Mouse (Mus musculus) cortical plate, adult 2 months (tissue): ENCODE data around the gene Kdm5b. TPM values are rescaled to one million over a fixed set of nuclear protein-coding genes. Genes with fewer than 3 reads are reported as not detected.
A peak's percentile ranks its signal among the peaks of the same experiment; 100 is the strongest.
"Not testable (repeated sequence)": the region's sequence is repeated elsewhere in the genome, so short reads cannot be mapped to it uniquely, and the experiment has no call there.

ENCODE experiments used
- H3K27ac ChIP-seq: fragments of 200-500 bp; 2 replicates; pipeline ENCODE4 v1.5.1; 2012; ENCODE audit warnings: low read length, control low read depth, inconsistent platforms; ENCODE audit not compliant: insufficient read depth
- H3K4me1 ChIP-seq: fragments of 200-500 bp; 2 replicates; pipeline ENCODE4 v1.6.1; 2011; ENCODE audit warnings: low read length; ENCODE audit not compliant: control insufficient read depth, insufficient read depth
- H3K4me3 ChIP-seq: fragments of 200-500 bp; 2 replicates; pipeline ENCODE4 v1.5.1; 2011; ENCODE audit warnings: mild to moderate bottlenecking, low read length, control low read depth; ENCODE audit not compliant: insufficient read depth
- CTCF ChIP-seq: fragments of 200-500 bp; IDR thresholded peaks from 2 replicates; pipeline ENCODE4 v1.5.1; 2011; ENCODE audit warnings: mild to moderate bottlenecking, control low read depth, low read length; ENCODE audit not compliant: insufficient read depth; ENCODE audit errors: extremely low read depth
- POLR2A ChIP-seq: fragments of 200-500 bp; IDR thresholded peaks from 2 replicates; pipeline ENCODE4 v1.6.1; 2011; ENCODE audit warnings: mild to moderate bottlenecking, low read length, control low read depth; ENCODE audit not compliant: insufficient read depth; ENCODE audit errors: extremely low read depth
- polyA plus RNA-seq: library from polyadenylated mRNA; depleted of rRNA; stranded (reverse); fragments of >200 nt; gene quantifications from 2 replicates; pipeline ENCODE4 v1.2.3, GENCODE M21; 2012

The Kdm5b gene
- polyA plus RNA-seq, 1 experiment: 26.4 TPM

DNA sequence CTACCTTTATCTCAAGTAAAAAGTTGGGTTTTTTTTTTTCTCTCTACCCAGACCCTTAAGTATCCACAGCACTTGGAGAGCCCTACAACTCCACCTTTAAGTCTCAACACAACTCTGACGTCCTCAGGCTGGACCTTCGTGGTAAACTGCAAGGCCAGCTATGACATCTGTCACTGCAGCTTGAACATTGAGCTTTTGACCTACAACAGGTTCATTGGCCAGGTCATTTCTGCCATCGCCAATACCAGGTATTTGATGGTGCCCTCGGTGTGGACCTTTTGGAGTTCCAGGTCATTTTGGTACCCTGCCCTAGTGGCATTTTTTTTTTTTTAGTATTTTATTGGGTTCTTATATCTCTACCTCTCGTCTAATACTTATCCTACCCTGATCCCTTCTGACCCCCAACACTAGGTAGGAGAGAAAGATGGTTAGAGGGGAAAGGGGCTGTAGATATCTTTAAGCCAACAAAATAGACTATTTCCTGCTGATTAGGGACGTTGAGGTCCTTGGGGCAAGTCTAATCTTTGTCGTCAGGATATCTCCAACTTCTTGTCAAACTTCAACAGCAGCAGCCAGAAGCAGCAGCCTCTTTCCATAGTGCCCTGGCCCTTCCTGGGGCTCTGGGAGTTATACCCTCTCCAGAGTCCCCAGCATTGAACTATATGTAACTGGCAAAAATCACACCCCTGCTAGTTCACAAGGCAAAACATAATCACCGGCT lies 39.8 kb upstream of the Kdm5b start:
- H3K4me3 ChIP-seq: no peak overlapping the region
- no peak overlapping the region for H3K27ac ChIP-seq
- TF ChIP-seq CTCF: no peak
- no peaks in the 10 kb centered on the region for H3K4me1 ChIP-seq

DNA sequence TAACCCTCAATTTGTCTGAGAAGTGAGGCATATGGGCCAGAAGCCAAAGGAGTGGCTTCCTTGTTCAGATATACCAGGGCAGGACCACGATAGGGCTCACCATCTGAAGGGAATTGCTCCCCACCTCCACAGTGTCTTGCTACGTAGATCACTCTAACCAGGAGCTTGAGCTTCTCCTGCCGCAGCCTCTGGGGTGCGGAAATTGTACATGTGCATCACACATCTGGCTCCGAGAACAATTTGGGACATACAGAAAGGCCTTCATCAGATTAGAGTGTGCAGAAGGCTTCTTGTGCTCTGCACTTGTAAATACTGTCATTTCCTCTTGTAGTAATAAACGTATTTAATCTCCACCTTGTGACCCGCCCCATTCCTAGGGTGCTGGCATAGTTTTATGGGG lies 38.8 kb upstream of the Kdm5b start:
- no peaks in the 10 kb centered on the region for H3K4me1 ChIP-seq
- H3K27ac ChIP-seq: no peak overlapping the region
- TF ChIP-seq CTCF: no peak
- TF ChIP-seq POLR2A: no peak
- H3K4me3 ChIP-seq: no peak overlapping the region

DNA sequence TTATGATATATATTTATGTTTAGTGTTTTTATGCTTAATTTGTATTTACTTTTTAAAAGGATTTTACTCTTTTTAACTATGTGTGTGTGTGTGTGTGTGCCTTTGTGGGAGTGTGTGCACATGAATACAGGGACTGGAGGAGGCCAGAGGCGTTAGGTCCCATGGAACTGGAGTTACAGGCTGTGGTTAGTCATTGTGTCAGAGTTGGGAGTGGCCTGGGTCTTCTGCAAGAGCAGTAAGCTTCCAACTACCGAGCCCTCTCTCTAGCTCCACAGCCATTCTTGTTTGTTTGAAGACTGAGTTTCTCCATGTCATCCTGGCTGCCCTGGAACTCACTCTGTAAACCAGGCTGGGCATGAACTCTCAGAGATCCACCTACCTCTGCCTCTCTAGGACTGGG lies 37.6 kb upstream of the Kdm5b start:
- Histone ChIP-seq H3K4me3 (no peak overlapping the region), H3K4me1 (no peaks in the 10 kb centered on the region), H3K27ac (no peak overlapping the region)
- TF ChIP-seq POLR2A (no peak), CTCF (no peak)

DNA sequence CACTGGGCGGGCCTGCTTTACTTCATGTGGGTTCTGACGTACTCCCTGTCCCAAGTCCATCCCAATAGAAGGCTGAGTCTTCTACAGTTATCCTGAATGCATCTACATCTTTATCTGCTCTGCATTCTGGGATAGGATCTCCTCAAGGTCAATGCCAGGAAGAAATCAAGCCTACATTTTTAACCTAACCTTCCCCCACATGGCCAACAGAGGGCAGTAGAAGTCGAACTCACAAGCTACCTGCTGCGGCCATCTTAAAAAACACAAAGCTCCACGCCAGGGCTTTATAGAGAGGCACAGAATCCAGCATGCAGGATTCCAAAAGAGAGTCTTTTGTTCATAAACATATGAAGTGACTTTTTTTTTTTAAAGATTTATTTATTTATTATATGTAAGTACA lies 35.5 kb upstream of the Kdm5b start:
- no peak overlapping the region for H3K4me3 ChIP-seq
- 0 out of 2 replicates have a peak, but pooled peaks have one; percentile 13 for TF ChIP-seq CTCF
- TF ChIP-seq POLR2A: no peak
- H3K4me1 ChIP-seq: no peaks in the 10 kb centered on the region
- H3K27ac ChIP-seq: no peak overlapping the region

DNA sequence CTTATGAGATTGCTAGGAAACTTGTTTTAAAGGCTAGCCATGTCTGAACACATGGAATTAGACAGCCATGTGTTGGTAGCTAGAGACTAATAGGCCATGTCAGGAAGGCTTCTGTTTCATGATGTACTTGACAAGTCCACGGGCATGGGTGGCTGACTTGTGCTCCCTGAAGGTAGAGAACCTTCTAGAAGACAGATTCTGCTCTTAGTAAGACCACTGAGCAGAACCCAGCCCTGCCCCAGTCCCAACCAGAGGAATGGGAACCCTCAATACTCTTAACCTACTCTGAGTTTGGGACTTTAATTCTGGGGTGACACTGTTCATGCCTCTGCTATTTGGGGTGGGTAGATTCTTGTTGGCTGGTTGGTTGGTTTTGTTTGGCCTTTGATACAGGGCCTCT lies 35.0 kb upstream of the Kdm5b start:
- no peak overlapping the region for H3K4me3 ChIP-seq
- no peak overlapping the region for H3K27ac ChIP-seq
- H3K4me1 ChIP-seq: no peaks in the 10 kb centered on the region
- TF ChIP-seq CTCF (no peak), POLR2A (no peak)

DNA sequence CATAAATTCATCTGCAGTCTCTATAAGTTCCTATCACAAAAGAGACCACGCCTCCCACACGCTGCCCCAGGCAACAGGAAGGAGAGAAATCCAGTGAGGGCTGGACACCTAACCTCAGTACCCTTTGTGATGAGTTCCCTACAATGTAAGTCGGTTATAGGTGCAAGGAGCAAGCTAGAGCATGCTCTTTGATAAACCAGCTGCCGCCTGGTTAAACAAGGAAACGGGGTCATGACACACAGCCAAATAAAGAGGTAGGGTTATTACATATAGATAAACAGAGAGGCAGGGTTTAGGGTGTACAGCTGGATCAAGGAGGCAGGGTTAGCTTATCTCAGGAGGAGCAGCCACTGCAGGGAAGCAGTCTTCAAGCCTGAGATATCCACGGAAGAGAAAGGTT lies 33.2 kb upstream of the Kdm5b start:
- Histone ChIP-seq H3K4me3 (no peak overlapping the region), H3K4me1 (no peaks in the 10 kb centered on the region; the same call in 1 of the 2 replicates), H3K27ac (no peak overlapping the region)
- TF ChIP-seq CTCF: no peak
- TF ChIP-seq POLR2A: no peak

DNA sequence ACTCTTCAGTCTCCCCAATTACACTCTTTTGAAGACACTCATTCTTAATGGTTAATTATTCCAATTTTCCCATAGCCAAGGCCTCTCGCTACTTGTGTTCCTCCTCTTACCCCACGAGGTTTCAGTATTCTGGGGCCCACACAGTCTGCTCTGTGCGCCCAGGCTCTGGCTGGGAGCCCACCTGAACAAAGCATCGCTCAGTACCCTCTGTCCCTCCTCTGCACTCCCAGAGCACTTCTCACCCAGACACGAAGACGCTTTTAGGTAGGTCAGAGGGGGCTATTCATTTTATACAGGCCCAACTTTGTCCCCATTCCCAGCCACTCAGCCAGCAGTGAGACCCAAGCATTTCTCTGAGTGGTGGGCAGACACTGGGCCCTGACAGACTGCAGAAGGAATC lies 29.4 kb upstream of the Kdm5b start:
- Histone ChIP-seq H3K4me3 (no peak overlapping the region), H3K4me1 (no peaks in the 10 kb centered on the region; the same call in 1 of the 2 replicates), H3K27ac (peak overlapping the region; percentile 90)
- TF ChIP-seq POLR2A (no peak), CTCF (no peak)

DNA sequence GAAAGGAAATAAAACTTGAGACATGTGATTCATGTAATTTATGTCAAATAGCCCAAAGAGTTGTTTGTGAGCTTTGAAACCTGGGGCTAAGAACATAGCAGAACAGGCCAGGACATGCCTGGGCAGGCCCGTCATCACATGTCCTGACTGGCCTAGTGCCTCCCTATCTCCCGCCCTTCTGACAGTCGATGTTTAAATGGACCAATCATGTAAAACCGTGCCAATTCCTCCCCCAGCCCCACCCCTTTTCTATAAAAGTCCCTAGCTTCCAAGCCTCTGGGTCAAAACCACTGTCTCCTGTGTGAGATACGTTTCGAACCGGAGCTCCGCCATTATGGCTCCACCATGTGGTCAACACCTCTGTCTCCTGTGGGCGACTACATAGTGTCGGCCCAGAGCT lies 26.3 kb upstream of the Kdm5b start:
- not testable (repeated sequence) for H3K4me3 ChIP-seq, H3K27ac ChIP-seq, H3K4me1 ChIP-seq

DNA sequence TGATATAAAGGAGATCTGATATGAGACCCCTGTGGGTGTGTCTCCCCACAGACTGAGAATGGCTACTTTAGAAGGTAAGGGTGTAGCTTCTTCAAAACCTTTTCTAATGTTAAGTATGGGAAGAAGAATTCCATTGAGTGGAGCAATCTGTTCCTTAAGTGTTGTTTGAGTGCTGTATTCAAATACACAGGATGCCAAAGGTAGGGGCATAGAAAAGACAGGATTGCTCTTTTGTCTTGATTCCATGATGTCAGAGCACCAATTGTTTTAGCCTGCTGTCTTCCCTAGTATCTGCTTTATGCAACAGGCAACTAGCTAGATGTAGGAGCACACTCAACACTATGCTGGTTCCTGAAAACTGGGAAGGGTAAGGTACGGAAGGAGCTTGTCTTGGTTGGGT lies 24.9 kb upstream of the Kdm5b start:
- TF ChIP-seq CTCF (no peak), POLR2A (no peak)
- H3K4me3 ChIP-seq: no peak overlapping the region
- no peak overlapping the region for H3K27ac ChIP-seq
- no peaks in the 10 kb centered on the region; the same call in 1 of the 2 replicates for H3K4me1 ChIP-seq

DNA sequence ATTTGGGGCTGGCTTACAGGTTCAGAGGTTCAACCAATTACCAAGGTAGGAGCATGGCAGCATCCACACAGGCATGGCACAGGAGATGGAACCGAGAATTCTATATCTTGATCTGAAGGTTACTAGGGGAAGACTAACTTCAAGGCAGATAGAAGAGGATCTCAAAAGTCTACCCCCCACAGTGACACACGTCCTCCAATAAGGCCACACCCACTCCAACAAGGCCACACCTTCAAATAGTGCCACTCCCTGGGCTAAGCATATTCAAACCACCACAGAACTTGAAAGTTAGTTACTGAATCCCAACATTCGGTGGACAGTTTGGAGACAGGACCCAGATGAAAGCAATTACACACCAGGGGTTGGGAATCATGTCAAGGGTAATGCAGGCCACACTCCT lies 24.5 kb upstream of the Kdm5b start:
- no peak overlapping the region for H3K4me3 ChIP-seq
- no peak overlapping the region for H3K27ac ChIP-seq
- H3K4me1 ChIP-seq: no peaks in the 10 kb centered on the region; the same call in 1 of the 2 replicates
- TF ChIP-seq POLR2A (no peak), CTCF (no peak)

DNA sequence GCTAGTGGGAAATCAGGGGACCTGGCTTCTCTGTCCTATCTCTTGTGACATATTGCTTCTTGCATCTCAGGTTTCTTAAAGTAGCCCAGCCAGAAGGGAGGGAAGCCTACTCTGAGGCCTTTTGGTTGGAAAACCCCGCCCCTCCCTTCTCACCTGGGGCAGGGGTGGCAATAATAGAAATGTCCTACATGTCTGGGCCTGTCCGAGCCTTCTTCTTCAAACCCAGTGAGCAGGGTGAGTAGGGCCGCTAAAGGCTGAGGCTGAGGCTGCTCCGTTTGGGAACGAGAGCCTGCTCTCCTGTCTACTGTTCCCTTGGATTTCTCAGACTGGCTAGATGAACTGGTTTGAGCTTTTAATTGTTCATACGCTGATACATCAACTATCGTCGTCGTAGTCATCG lies 19.4 kb upstream of the Kdm5b start:
- TF ChIP-seq POLR2A (no peak), CTCF (no peak)
- H3K27ac ChIP-seq: no peak overlapping the region
- H3K4me3 ChIP-seq: no peak overlapping the region
- H3K4me1 ChIP-seq: no peaks in the 10 kb centered on the region
